Mouse (Mus musculus) testis, postnatal 14 days (tissue): ENCODE results near the gene Sap30bp.

Experiments
- DNase-seq: peaks from one replicate; pipeline ENCODE4 v3.0.0; 2021; ENCODE audit warnings: low spot score

Gene Sap30bp

GRCm38 (mm10) chr11:115904956-115905790 lies 27.9 kb upstream of the Sap30bp start:
- no peak for DNase-seq

DNA sequence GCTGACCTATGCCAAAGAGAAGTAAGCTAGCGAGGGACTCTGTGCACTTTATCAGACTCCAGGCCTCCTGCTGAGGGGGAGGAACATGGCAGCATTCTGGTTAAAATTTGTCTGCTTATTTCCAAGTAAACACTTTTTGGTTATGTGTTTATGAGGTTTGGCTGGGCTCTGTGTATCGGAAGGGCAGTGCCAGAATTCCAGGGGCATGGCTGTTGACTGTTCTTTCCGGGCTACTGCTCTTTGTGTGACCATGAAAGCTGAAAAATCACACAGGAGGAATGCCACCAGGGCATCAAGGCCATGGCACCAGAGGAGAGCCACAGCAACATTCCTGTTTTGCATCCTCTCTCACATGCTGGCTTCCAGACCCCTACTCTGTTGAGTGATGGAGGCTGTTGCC lies 27.0 kb upstream of the Sap30bp start:
- DNase-seq, result no peak

DNA sequence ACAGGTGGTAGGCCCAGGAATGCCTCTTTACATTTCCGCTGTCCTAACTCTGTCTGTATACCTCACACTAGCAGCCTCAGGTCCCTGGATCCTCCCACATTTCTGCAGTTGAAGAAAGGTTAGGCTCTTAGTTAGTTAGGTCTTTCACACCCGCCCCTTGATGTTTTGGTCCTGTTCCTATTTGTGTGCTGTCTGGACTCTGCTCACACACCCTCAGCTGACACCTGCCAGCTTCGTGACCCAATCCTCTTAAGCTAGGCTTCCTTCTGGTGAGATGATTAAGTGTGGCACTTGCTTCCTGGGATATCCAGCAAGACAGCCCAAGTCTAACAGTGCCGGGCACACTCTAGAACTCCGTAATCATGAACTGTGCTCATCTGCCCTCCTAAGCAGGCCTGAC lies 26.6 kb upstream of the Sap30bp start:
- no peak for DNase-seq

GRCm38 (mm10) chr11:115911134-115911561 lies 21.9 kb upstream of the Sap30bp start:
- DNase-seq, result no peak

DNA sequence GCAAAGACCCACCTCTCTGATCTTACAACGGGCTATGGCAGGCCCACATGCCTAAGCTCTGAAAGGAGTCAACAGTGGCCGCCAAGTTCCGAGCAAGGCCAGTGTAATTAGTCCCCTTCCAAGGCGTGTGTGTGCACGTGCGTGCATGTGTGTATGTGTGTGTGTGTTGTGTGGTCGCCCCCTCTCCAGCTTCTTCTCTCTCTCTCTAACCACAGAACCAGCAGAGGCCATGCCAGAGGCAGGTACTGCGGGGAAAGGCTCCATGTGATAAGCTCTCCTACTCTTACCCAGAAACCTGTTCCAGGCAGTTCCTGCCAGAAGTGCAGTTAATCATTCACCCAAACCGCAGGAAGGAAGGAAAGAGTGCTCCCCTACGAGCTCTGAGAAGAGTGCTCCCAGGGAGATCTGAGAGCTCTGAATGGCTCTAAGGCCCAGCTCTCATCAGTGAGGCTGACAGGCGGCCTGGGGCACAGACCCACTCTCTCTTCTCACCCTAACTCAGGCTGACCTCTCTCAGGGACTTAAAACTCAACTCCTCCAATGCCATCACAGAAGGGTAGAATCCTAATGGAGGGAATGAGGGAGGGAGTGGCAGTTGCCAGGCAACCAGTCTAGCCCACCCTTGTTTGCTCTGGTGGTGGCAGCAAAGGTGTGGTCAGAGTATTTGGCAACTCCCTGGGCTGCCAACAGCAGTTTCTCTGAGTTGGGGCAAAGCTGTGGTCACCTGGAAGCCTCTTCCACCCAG lies 21.3 kb upstream of the Sap30bp start, which contains the start of gene Smim6:
Gene Smim6 (plus strand): TSS at position 386 of the 745 bp plus-strand sequence.
- no peak for DNase-seq

- DNase-seq, result no peak
Observed at GRCm38 (mm10) chr11:115916579-115916978, 16.5 kb upstream of the Sap30bp start.

GRCm38 (mm10) chr11:115918637-115919036 lies 14.4 kb upstream of the Sap30bp start:
- DNase-seq, result no peak

GRCm38 (mm10) chr11:115919073-115919472 lies 14.0 kb upstream of the Sap30bp start:
- no peak for DNase-seq

DNA sequence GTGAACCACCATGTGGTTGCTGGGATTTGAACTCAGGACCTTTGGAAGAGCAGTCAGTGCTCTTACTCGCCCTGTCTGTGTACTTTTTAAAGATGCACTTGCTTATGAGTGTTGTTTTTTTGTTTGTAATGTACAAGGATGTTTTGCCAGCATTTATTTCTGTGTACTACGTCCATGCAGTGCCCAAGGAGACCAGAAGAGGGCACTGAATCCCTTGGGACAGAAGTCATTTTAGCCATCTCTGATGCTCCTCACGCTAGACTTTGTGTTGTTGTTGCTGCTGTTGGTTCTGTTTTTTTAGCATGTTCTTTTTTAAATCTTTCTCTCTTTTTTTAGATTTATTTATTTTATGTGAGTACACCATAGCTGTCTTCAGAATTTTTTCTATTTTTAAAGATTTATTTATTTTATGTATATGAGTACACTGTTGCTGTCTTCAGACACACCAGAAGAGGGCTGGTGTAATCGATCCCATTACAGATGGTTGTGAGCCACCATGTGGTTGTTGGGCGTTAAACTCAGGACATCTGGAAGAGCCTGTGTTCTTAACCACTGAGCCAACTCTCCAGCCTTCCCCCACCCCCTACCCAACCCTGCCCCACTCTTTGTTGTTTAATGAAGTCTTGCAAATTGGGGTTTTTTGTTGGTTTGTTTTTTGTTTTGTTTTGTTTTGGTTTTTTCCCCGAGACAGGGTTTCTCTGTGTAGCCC lies 12.8 kb upstream of the Sap30bp start:
- DNase-seq, result no peak

DNA sequence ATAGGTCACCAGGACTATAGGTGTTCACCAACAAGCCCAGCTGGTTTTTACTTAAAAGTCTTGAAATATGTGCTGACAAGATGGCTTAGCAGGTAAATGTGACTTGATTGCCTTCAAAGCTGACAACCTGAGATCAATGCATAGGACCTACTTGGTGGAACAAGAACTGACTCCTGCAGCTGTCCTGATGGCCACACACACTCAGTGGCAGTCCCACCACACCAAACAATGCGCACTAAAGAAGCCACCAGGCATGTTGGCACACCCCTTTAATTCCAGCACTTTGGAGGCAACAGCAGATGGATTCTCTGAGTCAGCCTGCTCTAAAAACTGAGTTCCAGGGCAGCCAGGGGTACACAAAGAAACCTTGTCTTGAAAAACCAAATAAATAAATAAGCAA lies 11.1 kb upstream of the Sap30bp start:
- no peak for DNase-seq

- no peak for DNase-seq
Observed at GRCm38 (mm10) chr11:115929031-115929430, 4.1 kb upstream of the Sap30bp start.

DNA sequence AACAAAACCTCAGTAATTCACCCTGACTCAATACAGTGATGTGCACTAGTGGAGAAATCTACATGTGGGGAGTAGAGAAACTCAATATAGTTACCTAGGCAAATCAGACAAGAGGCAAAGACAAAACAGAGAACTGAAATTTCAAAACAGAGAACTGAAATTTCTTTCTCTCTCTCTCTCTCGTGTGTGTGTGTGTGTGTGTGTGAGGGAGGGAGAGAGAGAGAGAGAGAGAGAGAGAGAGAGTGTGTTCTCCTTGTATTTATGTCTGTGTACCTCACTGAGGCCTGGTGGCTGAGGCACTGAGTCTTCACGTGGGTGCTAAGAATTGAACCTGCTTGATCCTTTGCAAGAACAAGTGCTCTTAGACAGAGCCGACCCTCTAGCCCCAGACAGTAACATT lies 3.3 kb upstream of the Sap30bp start:
- DNase-seq, result no peak

DNA sequence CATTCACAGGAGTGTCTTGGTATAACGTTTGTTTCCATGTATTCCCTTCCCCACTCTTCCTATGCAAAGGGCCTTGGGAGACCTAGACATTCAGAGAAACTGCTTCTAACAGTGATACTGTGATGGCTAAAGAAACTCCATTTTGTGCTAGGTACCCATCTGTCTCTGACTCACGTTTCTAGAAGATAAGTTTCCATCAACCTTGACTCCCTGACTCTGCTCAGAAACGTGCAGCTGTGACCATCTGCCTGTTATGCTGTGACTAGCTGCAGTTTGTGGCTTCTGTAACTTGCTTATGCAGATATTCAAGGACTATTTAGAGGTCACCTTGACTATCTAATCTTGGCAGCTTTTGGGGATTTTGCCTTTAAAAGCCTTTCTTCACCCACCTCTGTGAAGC lies 1.8 kb upstream of the Sap30bp start:
- no peak for DNase-seq

GRCm38 (mm10) chr11:115933747-115934110 lies 647 bp downstream of the Sap30bp start:
- no peak for DNase-seq

DNA sequence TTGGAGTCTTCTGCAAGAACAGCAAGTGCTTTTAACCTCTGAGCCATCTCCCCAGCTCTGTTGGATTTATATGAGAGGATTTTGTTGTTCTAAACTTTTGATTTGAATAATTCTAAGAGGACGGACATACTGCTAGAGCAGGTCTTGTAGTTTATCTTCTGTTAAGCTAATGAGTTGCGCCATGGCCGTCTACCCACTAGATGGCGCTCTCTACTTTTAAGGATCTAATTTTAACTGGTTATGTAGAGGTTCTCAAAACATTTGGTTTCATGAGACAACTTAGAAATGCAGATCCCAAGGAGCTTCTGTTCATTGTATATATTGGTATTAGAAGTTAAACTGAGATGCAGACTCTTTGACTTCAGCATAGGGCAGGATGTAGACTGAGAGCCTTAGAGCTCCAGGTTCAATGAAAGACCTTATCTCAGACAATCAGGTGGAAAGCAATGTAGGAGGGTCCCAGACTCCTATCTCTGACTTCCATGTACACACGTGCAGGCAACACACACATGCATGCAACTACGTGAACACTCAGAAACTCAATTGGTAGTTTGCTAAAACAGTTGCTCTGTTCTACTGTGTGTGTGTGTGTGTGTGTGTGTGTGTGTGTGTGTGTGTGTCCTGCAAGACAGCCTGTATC lies 6.7 kb downstream of the Sap30bp start:
- DNase-seq, result no peak

GRCm38 (mm10) chr11:115941980-115942379 lies 8.9 kb downstream of the Sap30bp start:
- no peak for DNase-seq

DNA sequence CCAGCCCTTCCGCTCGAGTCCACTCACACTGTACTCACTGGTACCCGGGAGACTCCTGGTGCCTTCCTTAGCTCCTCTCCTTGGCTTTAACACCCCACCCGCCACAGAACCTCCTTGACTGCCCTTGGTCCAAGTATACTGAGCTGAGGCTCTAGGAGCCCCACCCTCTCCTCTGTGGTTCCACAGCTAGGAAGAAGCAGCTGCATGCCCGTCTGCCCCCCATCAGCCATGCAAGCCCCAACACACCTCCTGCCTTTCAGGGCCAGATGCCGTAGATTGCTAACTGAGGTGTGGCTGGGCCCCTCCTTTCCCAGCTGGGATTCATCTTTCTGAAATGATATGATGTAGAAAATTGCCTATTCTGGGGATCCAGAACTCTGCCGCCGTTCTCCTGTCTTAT lies 12.2 kb downstream of the Sap30bp start:
- no peak for DNase-seq

GRCm38 (mm10) chr11:115946221-115946828 lies 13.2 kb downstream of the Sap30bp start:
- no peak for DNase-seq

- no peak for DNase-seq
Observed at GRCm38 (mm10) chr11:115948316-115948715, 15.2 kb downstream of the Sap30bp start.

DNA sequence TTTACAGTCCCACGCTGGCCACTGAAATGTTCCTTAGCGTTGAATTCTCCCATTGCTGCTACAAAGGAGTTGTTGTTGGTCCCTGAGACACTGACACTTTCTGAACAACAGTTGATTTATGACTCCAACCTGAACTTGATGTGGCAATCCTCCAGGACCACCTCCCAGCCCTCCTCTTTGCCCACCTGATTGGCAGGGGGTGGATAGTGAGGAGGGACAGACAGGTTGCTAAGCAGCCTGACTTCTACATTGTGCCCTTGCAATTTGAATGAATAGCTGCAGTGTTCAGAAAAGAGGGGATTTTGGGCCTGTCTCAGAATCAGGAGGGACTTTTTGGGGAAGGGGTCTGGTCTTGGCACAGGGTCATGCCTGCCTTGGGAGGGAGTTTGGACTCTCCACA lies 17.6 kb downstream of the Sap30bp start:
- DNase-seq, result no peak

- DNase-seq, result no peak
Observed at GRCm38 (mm10) chr11:115954712-115955111, 21.6 kb downstream of the Sap30bp start.
